In the genomic region with DNA sequence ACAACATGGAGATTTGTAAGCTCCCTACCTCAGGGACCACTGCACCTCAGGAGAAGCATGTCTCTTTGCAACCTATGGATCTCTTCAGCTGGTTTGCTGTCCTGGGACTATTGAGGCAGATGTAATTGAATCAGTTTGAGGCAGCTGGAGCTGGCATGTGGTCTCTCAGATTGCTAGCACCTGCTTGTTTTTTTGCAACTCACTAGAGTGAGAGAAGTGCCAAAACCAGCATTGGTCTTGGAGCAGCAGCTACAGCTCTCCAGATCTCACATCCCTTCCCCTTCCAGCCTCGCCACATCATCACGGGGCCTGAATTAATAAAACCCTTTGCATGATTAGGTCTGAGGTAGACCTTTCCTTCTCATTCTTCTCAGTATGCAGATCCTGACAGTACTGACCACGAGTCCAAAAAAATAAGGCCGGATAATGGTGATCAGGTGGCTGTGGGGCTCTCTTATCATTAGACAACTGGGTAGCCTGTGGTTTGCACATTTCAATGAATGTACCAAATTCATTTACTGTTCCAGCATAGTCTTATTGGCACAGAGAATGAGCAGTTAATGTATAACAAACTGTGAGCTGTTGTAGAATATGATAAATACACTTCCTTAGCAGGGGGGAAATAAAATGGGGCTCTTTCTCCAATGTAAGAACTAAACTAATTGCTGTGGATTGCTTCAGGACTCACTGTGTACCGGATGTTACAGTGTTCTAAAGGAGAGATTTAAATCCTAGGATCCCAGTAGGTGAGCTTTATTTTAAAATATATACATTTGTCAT, we compare ENCODE assay signal across 10 mouse cellular contexts.
A peak's percentile ranks its signal among the peaks of the same experiment; 100 is the strongest.
DNase-seq lines count a peak whose midpoint lies in the region; ATAC-seq and TF ChIP-seq lines count a peak whose summit lies in the region.
"Had no signal": no experiment of that assay in that cellular context is flagged by ENCODE, and none has a peak within 500 bp of the region (broad histone marks: within the 10 kb centered on the region; RNA-seq: fewer than 3 reads in every experiment).

No protein-coding gene starts in this region.

- ATAC-seq in forebrain, embryonic 15.5 days (replicated peaks) = peak; percentile 83
- no peak for ATAC-seq in forebrain, embryonic 12.5 days (ENCODE audit: low FRiP score)
- no peak for ATAC-seq in midbrain, embryonic 16.5 days
- ATAC-seq in midbrain, embryonic 15.5 days (replicated peaks) = no peak
- peak; percentile 76 for ATAC-seq in forebrain, postnatal 0 days

- no peak overlapping the region for H3K4me3 ChIP-seq in forebrain, embryonic 15.5 days
- H3K4me3 ChIP-seq in forebrain, embryonic 12.5 days (replicated peaks) = no peak overlapping the region
- no peak overlapping the region for H3K4me3 ChIP-seq in midbrain, embryonic 16.5 days (ENCODE audit: low read depth, low read length)
- no peak overlapping the region for H3K4me3 ChIP-seq in midbrain, embryonic 15.5 days
- no peak overlapping the region for H3K4me3 ChIP-seq in forebrain, postnatal 0 days (ENCODE audit: low read depth, low read length)
- H3K4me3 ChIP-seq: limb, embryonic 13.5 days had no signal

- peak overlapping the region; percentile 67 for H3K27ac ChIP-seq in forebrain, embryonic 15.5 days (replicated peaks)
- H3K27ac ChIP-seq in forebrain, embryonic 12.5 days = no peak overlapping the region
- 0 out of 2 replicates have a peak overlapping the region, but pooled peaks have one; percentile 4 for H3K27ac ChIP-seq in midbrain, embryonic 16.5 days (ENCODE audit: low read length)
- H3K27ac ChIP-seq in midbrain, embryonic 15.5 days = no peak overlapping the region
- H3K27ac ChIP-seq in forebrain, postnatal 0 days (ENCODE audit: low read depth, low read length) = 0 out of 2 replicates have a peak overlapping the region, but pooled peaks have one; percentile 21
- H3K27ac ChIP-seq: limb, embryonic 13.5 days had no signal

- H3K4me1 ChIP-seq in forebrain, embryonic 15.5 days = peaks cover 14% of the 10 kb centered on the region
- H3K4me1 ChIP-seq in forebrain, embryonic 12.5 days = no peaks in the 10 kb centered on the region
- H3K4me1 ChIP-seq in midbrain, embryonic 16.5 days (ENCODE audit: control insufficient read depth, insufficient read depth, low read length) = no peaks in the 10 kb centered on the region; the same call in 1 of the 2 replicates
- no peaks in the 10 kb centered on the region for H3K4me1 ChIP-seq in midbrain, embryonic 15.5 days
- 0 out of 2 replicates have a peak, but pooled peaks cover 7% of the 10 kb centered on the region for H3K4me1 ChIP-seq in forebrain, postnatal 0 days (ENCODE audit: insufficient read depth)
- H3K4me1 ChIP-seq: limb, embryonic 13.5 days had no signal

- no peak for TF ChIP-seq CTCF in forebrain, postnatal 0 days (IDR thresholded peaks at IDR 0.05; ENCODE audit: low read depth)

- H3K27me3 ChIP-seq in forebrain, embryonic 15.5 days = no peaks in the 10 kb centered on the region
- H3K27me3 ChIP-seq in forebrain, embryonic 12.5 days = no peaks in the 10 kb centered on the region
- no peaks in the 10 kb centered on the region for H3K27me3 ChIP-seq in midbrain, embryonic 16.5 days (ENCODE audit: control insufficient read depth, insufficient read depth, low read depth, low read length)
- H3K27me3 ChIP-seq in midbrain, embryonic 15.5 days (replicated peaks) = no peaks in the 10 kb centered on the region
- H3K27me3 ChIP-seq in forebrain, postnatal 0 days (ENCODE audit: insufficient read depth, low read length) = no peaks in the 10 kb centered on the region
- H3K27me3 ChIP-seq: limb, embryonic 13.5 days had no signal

- DNase-seq in forebrain, postnatal 0 days = peak; percentile 58
- peak; percentile 66 for DNase-seq in retina, embryonic 14.5 days (ENCODE audit: low spot score)
- DNase-seq in T-cell, adult 2 months (ENCODE audit: low spot score) = no peak
- no peak for DNase-seq in spleen, postnatal 4 days (ENCODE audit: low spot score in 2 of 2)
- DNase-seq: B cell, adult 2 months had no signal

- H3K4me2 ChIP-seq in forebrain, embryonic 15.5 days (replicated peaks) = no peak overlapping the region
- H3K4me2 ChIP-seq in forebrain, embryonic 12.5 days = no peak overlapping the region
- no peak overlapping the region for H3K4me2 ChIP-seq in midbrain, embryonic 16.5 days (ENCODE audit: low read length)
- H3K4me2 ChIP-seq in midbrain, embryonic 15.5 days = no peak overlapping the region
- no peak overlapping the region for H3K4me2 ChIP-seq in forebrain, postnatal 0 days (ENCODE audit: low read depth)
- H3K4me2 ChIP-seq: limb, embryonic 13.5 days had no signal

- H3K36me3 ChIP-seq in forebrain, embryonic 15.5 days = no peaks in the 10 kb centered on the region
- H3K36me3 ChIP-seq in forebrain, embryonic 12.5 days (replicated peaks) = no peaks in the 10 kb centered on the region
- H3K36me3 ChIP-seq in midbrain, embryonic 16.5 days (ENCODE audit: control insufficient read depth, insufficient read depth, low read length) = no peaks in the 10 kb centered on the region
- H3K36me3 ChIP-seq in midbrain, embryonic 15.5 days (replicated peaks) = no peaks in the 10 kb centered on the region
- H3K36me3 ChIP-seq in forebrain, postnatal 0 days (ENCODE audit: insufficient read depth) = no peaks in the 10 kb centered on the region
- H3K36me3 ChIP-seq: limb, embryonic 13.5 days had no signal

- H3K9ac ChIP-seq in forebrain, embryonic 15.5 days (replicated peaks) = no peak overlapping the region
- H3K9ac ChIP-seq in forebrain, embryonic 12.5 days = no peak overlapping the region
- no peak overlapping the region for H3K9ac ChIP-seq in midbrain, embryonic 16.5 days (ENCODE audit: low read depth, low read length)
- no peak overlapping the region for H3K9ac ChIP-seq in midbrain, embryonic 15.5 days
- no peak overlapping the region for H3K9ac ChIP-seq in forebrain, postnatal 0 days
- H3K9ac ChIP-seq: limb, embryonic 13.5 days had no signal

- no peaks in the 10 kb centered on the region for H3K9me3 ChIP-seq in forebrain, embryonic 15.5 days
- no peaks in the 10 kb centered on the region for H3K9me3 ChIP-seq in forebrain, embryonic 12.5 days
- H3K9me3 ChIP-seq in midbrain, embryonic 16.5 days (replicated peaks; ENCODE audit: control insufficient read depth, low read length, poor library complexity, severe bottlenecking) = no peaks in the 10 kb centered on the region
- no peaks in the 10 kb centered on the region for H3K9me3 ChIP-seq in midbrain, embryonic 15.5 days
- H3K9me3 ChIP-seq in forebrain, postnatal 0 days (ENCODE audit: low read length) = no peaks in the 10 kb centered on the region
- H3K9me3 ChIP-seq: limb, embryonic 13.5 days had no signal

- 62% methylated on average over 5 of the region's 5 CpGs for WGBS in forebrain, embryonic 15.5 days
- WGBS in forebrain, embryonic 12.5 days = 83% methylated on average over 5 of the region's 5 CpGs
- 79% methylated on average over 5 of the region's 5 CpGs for WGBS in midbrain, embryonic 16.5 days
- WGBS in midbrain, embryonic 15.5 days = 72% methylated on average over 5 of the region's 5 CpGs
- WGBS in forebrain, postnatal 0 days = 46% methylated on average over 5 of the region's 5 CpGs

Comparison
In these comparisons a context has a peak if more than half of its experiments do, and no peak if none do; other contexts are left out.
1. ATAC-seq: peak in forebrain, embryonic 15.5 days (single experiment) and forebrain, postnatal 0 days (single experiment); none in forebrain, embryonic 12.5 days (single experiment), midbrain, embryonic 16.5 days (single experiment) and midbrain, embryonic 15.5 days (single experiment).
2. H3K27ac ChIP-seq: peak in forebrain, embryonic 15.5 days (single experiment), midbrain, embryonic 16.5 days (single experiment) and forebrain, postnatal 0 days (single experiment); none in forebrain, embryonic 12.5 days (single experiment) and midbrain, embryonic 15.5 days (single experiment).
3. DNase-seq: peak in forebrain, postnatal 0 days (single experiment) and retina, embryonic 14.5 days (single experiment); none in T-cell, adult 2 months (single experiment) and spleen, postnatal 4 days (0 of 2).